Mouse (Mus musculus) kidney, adult 2 months (tissue): ENCODE results near the gene Fam83f.

Experiments used
- CTCF ChIP-seq: fragments of 200-500 bp; conservative IDR thresholded peaks from 2 replicates; pipeline ENCODE4 v1.5.1; 2011; ENCODE audit warnings: low read depth, mild to moderate bottlenecking, control low read depth, low read length, moderate library complexity, mixed read lengths; ENCODE audit not compliant: insufficient read depth, insufficient read length
- POLR2A ChIP-seq: fragments of 200-500 bp; IDR thresholded peaks from one replicate; pipeline ENCODE4 v1.6.1; 2011; ENCODE audit warnings: low read depth, low read length, control low read depth

DNA sequence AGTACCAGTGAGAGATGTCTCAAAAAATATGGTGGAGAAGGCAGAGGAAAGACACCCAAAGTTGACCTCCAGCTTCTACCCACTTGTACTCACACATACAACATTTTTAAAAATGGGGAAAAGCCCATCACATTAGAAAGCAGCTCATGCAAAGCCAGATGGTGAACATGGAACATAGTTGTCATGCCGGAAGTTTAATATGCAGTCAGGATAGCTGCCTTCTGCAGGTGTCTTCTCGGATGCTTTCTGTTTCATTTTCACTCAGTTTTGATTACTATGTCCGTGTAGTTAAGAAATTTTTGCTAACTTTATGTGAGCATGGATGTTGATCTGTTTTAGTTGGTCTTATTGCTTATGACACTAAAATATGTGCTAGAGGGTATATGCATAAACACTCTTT is 63.7 kb downstream of the Fam83f start:
- TF ChIP-seq CTCF (no peak), POLR2A (no peak)
